Mouse (Mus musculus): ENCODE measurements around the gene A930004D18Rik. TPM values are rescaled to one million over a fixed set of nuclear protein-coding genes. Genes with fewer than 3 reads are reported as not detected.

Gene A930004D18Rik
- polyA plus RNA-seq, 1 experiment: not detected

- Histone ChIP-seq H3K4me1 (ENCODE audit: control insufficient read depth, insufficient read depth, low read length) (no peaks in the 10 kb centered on the region), H3K4me3 (ENCODE audit: insufficient read depth, low read depth, low read length) (peak within 1 kb of the TSS; percentile 73), H3K27ac (ENCODE audit: insufficient read depth, low read depth, low read length) (peak within 1 kb of the TSS; percentile 84)
- TF ChIP-seq POLR2A (IDR thresholded peaks at IDR 0.05; ENCODE audit: insufficient read depth, low read depth, low read length) (no peak), CTCF (IDR thresholded peaks at IDR 0.05; ENCODE audit: insufficient read depth, low read depth, low read length) (no peak)
- 43% methylated on average over 20 of the region's 20 CpGs for WGBS
Measured at GRCm38 (mm10) chr2:18055016-18055928, 17.7 kb upstream of the A930004D18Rik start, which contains the start of gene Mllt10. Gene Mllt10, plus strand, starts transcription at chr2:18055237.

- H3K4me3 ChIP-seq (ENCODE audit: insufficient read depth, low read depth, low read length): no peak overlapping the region
- TF ChIP-seq CTCF (IDR thresholded peaks at IDR 0.05; ENCODE audit: insufficient read depth, low read depth, low read length) (no peak), POLR2A (IDR thresholded peaks at IDR 0.05; ENCODE audit: insufficient read depth, low read depth, low read length) (no peak)
- H3K27ac ChIP-seq (ENCODE audit: insufficient read depth, low read depth, low read length): no peak overlapping the region
- 65% methylated on average over 2 of the region's 2 CpGs for WGBS
- peaks cover 4% of the 10 kb centered on the region; the same call in 1 of the 2 replicates for H3K4me1 ChIP-seq (ENCODE audit: control insufficient read depth, insufficient read depth, low read length)
Measured at GRCm38 (mm10) chr2:18053951-18054530, 16.5 kb upstream of the A930004D18Rik start.

- TF ChIP-seq POLR2A (IDR thresholded peaks at IDR 0.05; ENCODE audit: insufficient read depth, low read depth, low read length): no peak
- TF ChIP-seq CTCF (IDR thresholded peaks at IDR 0.05; ENCODE audit: insufficient read depth, low read depth, low read length): no peak
- 96% methylated on average over 1 of the region's 1 CpGs for WGBS
- Histone ChIP-seq H3K4me3 (ENCODE audit: insufficient read depth, low read depth, low read length) (no peak overlapping the region), H3K27ac (ENCODE audit: insufficient read depth, low read depth, low read length) (no peak overlapping the region), H3K4me1 (ENCODE audit: control insufficient read depth, insufficient read depth, low read length) (peaks cover 4% of the 10 kb centered on the region; the same call in 1 of the 2 replicates)
Measured at GRCm38 (mm10) chr2:18053243-18053950, 15.9 kb upstream of the A930004D18Rik start.

- no peak overlapping the region for H3K4me3 ChIP-seq (ENCODE audit: insufficient read depth, low read depth, low read length)
- 94% methylated on average over 3 of the region's 3 CpGs for WGBS
- no peak overlapping the region for H3K27ac ChIP-seq (ENCODE audit: insufficient read depth, low read depth, low read length)
- no peak for TF ChIP-seq POLR2A (IDR thresholded peaks at IDR 0.05; ENCODE audit: insufficient read depth, low read depth, low read length)
- no peak for TF ChIP-seq CTCF (IDR thresholded peaks at IDR 0.05; ENCODE audit: insufficient read depth, low read depth, low read length)
- peaks cover 4% of the 10 kb centered on the region; the same call in 1 of the 2 replicates for H3K4me1 ChIP-seq (ENCODE audit: control insufficient read depth, insufficient read depth, low read length)
Measured at GRCm38 (mm10) chr2:18052581-18052980, 15.0 kb upstream of the A930004D18Rik start.

- Histone ChIP-seq H3K27ac (ENCODE audit: insufficient read depth, low read depth, low read length) (no peak overlapping the region), H3K4me3 (ENCODE audit: insufficient read depth, low read depth, low read length) (no peak overlapping the region), H3K4me1 (ENCODE audit: control insufficient read depth, insufficient read depth, low read length) (peaks cover 4% of the 10 kb centered on the region; the same call in 1 of the 2 replicates)
- WGBS: 94% methylated on average over 3 of the region's 3 CpGs
- TF ChIP-seq POLR2A (IDR thresholded peaks at IDR 0.05; ENCODE audit: insufficient read depth, low read depth, low read length): no peak
- no peak for TF ChIP-seq CTCF (IDR thresholded peaks at IDR 0.05; ENCODE audit: insufficient read depth, low read depth, low read length)
Measured at GRCm38 (mm10) chr2:18051831-18052170, 14.3 kb upstream of the A930004D18Rik start.

- H3K4me3 ChIP-seq (ENCODE audit: insufficient read depth, low read depth, low read length): no peak overlapping the region
- TF ChIP-seq POLR2A (IDR thresholded peaks at IDR 0.05; ENCODE audit: insufficient read depth, low read depth, low read length) (no peak), CTCF (IDR thresholded peaks at IDR 0.05; ENCODE audit: insufficient read depth, low read depth, low read length) (no peak)
- peak overlapping the region; percentile 19; the same call in 1 of the 2 replicates for H3K27ac ChIP-seq (ENCODE audit: insufficient read depth, low read depth, low read length)
- peaks cover 4% of the 10 kb centered on the region; the same call in 1 of the 2 replicates for H3K4me1 ChIP-seq (ENCODE audit: control insufficient read depth, insufficient read depth, low read length)
- WGBS: 72% methylated on average over 11 of the region's 11 CpGs
Measured at GRCm38 (mm10) chr2:18051026-18051830, 13.7 kb upstream of the A930004D18Rik start.

- no peak for TF ChIP-seq POLR2A (IDR thresholded peaks at IDR 0.05; ENCODE audit: insufficient read depth, low read depth, low read length)
- no peak for TF ChIP-seq CTCF (IDR thresholded peaks at IDR 0.05; ENCODE audit: insufficient read depth, low read depth, low read length)
- Histone ChIP-seq H3K27ac (ENCODE audit: insufficient read depth, low read depth, low read length) (peak overlapping the region; percentile 19; the same call in 1 of the 2 replicates), H3K4me3 (ENCODE audit: insufficient read depth, low read depth, low read length) (no peak overlapping the region), H3K4me1 (ENCODE audit: control insufficient read depth, insufficient read depth, low read length) (peaks cover 4% of the 10 kb centered on the region; the same call in 1 of the 2 replicates)
- 62% methylated on average over 10 of the region's 10 CpGs for WGBS
Measured at GRCm38 (mm10) chr2:18050541-18050985, 13.0 kb upstream of the A930004D18Rik start.

GRCm38 (mm10) chr2:18050018-18050417 lies 12.5 kb upstream of the A930004D18Rik start:
- peak overlapping the region; percentile 20; the same call in 1 of the 2 replicates for H3K27ac ChIP-seq (ENCODE audit: insufficient read depth, low read depth, low read length)
- WGBS: 60% methylated on average over 2 of the region's 2 CpGs

More at GRCm38 (mm10) chr2:18050018-18050417, 12.5 kb upstream of the A930004D18Rik start:
- H3K4me3 ChIP-seq (ENCODE audit: insufficient read depth, low read depth, low read length): no peak overlapping the region
- no peak for TF ChIP-seq POLR2A (IDR thresholded peaks at IDR 0.05; ENCODE audit: insufficient read depth, low read depth, low read length)
- no peak for TF ChIP-seq CTCF (IDR thresholded peaks at IDR 0.05; ENCODE audit: insufficient read depth, low read depth, low read length)
- peaks cover 4% of the 10 kb centered on the region; the same call in 1 of the 2 replicates for H3K4me1 ChIP-seq (ENCODE audit: control insufficient read depth, insufficient read depth, low read length)

All from olfactory bulb, adult 2 months (tissue).